8 mouse cellular contexts compared by ENCODE assay signal in genomic region chr11:116586801-116587631, GRCm38 (mm10). TPM values are rescaled to one million over a fixed set of nuclear protein-coding genes. Genes with fewer than 3 reads are reported as not detected.
A peak's percentile ranks its signal among the peaks of the same experiment; 100 is the strongest.
DNase-seq lines count a peak whose midpoint lies in the region; ATAC-seq and TF ChIP-seq lines count a peak whose summit lies in the region.

No protein-coding gene starts in this region.

- H3K27me3 ChIP-seq in embryonic facial prominence, embryonic 14.5 days (replicated peaks; ENCODE audit: control insufficient read depth, insufficient read depth, low read length): no peaks in the 10 kb centered on the region
- peaks cover 15% of the 10 kb centered on the region for H3K27me3 ChIP-seq in heart, embryonic 13.5 days (replicated peaks)
- peaks cover 18% of the 10 kb centered on the region; the same call in 1 of the 2 replicates for H3K27me3 ChIP-seq in kidney, embryonic 15.5 days
- no peaks in the 10 kb centered on the region for H3K27me3 ChIP-seq in liver, adult 2 months (ENCODE audit: control insufficient read depth, insufficient read depth, low read length)
- H3K27me3 ChIP-seq in stomach, embryonic 14.5 days (ENCODE audit: control insufficient read depth, insufficient read depth, low read length): no peaks in the 10 kb centered on the region

- H3K4me1 ChIP-seq in embryonic facial prominence, embryonic 14.5 days (ENCODE audit: control insufficient read depth, insufficient read depth, low read length): peaks cover 6% of the 10 kb centered on the region; the same call in 1 of the 2 replicates
- peaks cover 23% of the 10 kb centered on the region for H3K4me1 ChIP-seq in heart, embryonic 13.5 days
- H3K4me1 ChIP-seq in kidney, embryonic 15.5 days: peaks cover 10% of the 10 kb centered on the region; the same call in 1 of the 2 replicates
- H3K4me1 ChIP-seq in liver, adult 2 months (ENCODE audit: control insufficient read depth, insufficient read depth, low read length): no peaks in the 10 kb centered on the region
- H3K4me1 ChIP-seq in stomach, embryonic 14.5 days (ENCODE audit: control insufficient read depth, insufficient read depth, low read length): peaks cover 4% of the 10 kb centered on the region; the same call in 1 of the 2 replicates

- WGBS in embryonic facial prominence, embryonic 14.5 days: 19% methylated on average over 23 of the region's 23 CpGs
- 21% methylated on average over 23 of the region's 23 CpGs for WGBS in heart, embryonic 13.5 days
- WGBS in kidney, embryonic 15.5 days: 21% methylated on average over 23 of the region's 23 CpGs
- WGBS in liver, adult 2 months: 27% methylated on average over 23 of the region's 23 CpGs
- 23% methylated on average over 23 of the region's 23 CpGs for WGBS in stomach, embryonic 14.5 days

- TF ChIP-seq POLR2A in liver, adult 2 months (IDR thresholded peaks at IDR 0.05; ENCODE audit: extremely low read depth, insufficient read depth, low read length): no peak

- H3K9me3 ChIP-seq in embryonic facial prominence, embryonic 14.5 days (ENCODE audit: control insufficient read depth, low read length): no peaks in the 10 kb centered on the region
- no peaks in the 10 kb centered on the region for H3K9me3 ChIP-seq in heart, embryonic 13.5 days
- H3K9me3 ChIP-seq in kidney, embryonic 15.5 days (replicated peaks): no peaks in the 10 kb centered on the region
- no peaks in the 10 kb centered on the region for H3K9me3 ChIP-seq in stomach, embryonic 14.5 days (ENCODE audit: control insufficient read depth, low read depth, low read length)

- no peaks in the 10 kb centered on the region for H3K36me3 ChIP-seq in embryonic facial prominence, embryonic 14.5 days (ENCODE audit: control insufficient read depth, insufficient read depth, low read length)
- no peaks in the 10 kb centered on the region for H3K36me3 ChIP-seq in heart, embryonic 13.5 days
- H3K36me3 ChIP-seq in kidney, embryonic 15.5 days: no peaks in the 10 kb centered on the region
- no peaks in the 10 kb centered on the region for H3K36me3 ChIP-seq in liver, adult 2 months (ENCODE audit: control insufficient read depth, insufficient read depth, low read length)
- H3K36me3 ChIP-seq in stomach, embryonic 14.5 days (ENCODE audit: control insufficient read depth, insufficient read depth, low read length): no peaks in the 10 kb centered on the region

- H3K4me2 ChIP-seq in embryonic facial prominence, embryonic 14.5 days (ENCODE audit: low read depth, low read length): peak overlapping the region; percentile 30
- H3K4me2 ChIP-seq in heart, embryonic 13.5 days: peak overlapping the region; percentile 35; the same call in 1 of the 2 replicates
- H3K4me2 ChIP-seq in kidney, embryonic 15.5 days: peak overlapping the region; percentile 46
- no peak overlapping the region for H3K4me2 ChIP-seq in stomach, embryonic 14.5 days (replicated peaks; ENCODE audit: low read depth, low read length)

- peak; percentile 77 for DNase-seq in CD4-positive helper T cell, adult 2 months (ENCODE audit: low read depth, low spot score)
- DNase-seq in adrenal gland, postnatal 4 days (ENCODE audit: low spot score in 2 of 2): peak; percentile 48 to 56
- peak; percentile 45 for DNase-seq in embryonic facial prominence, embryonic 14.5 days (ENCODE audit: low spot score)
- DNase-seq in liver, adult 2 months (ENCODE audit: extremely low read depth, low read depth, low spot score): no peak

- H3K79me2 ChIP-seq in liver, adult 2 months (ENCODE audit: control insufficient read depth, insufficient read depth, low read length): no peaks in the 10 kb centered on the region

- no peak overlapping the region for H3K27ac ChIP-seq in embryonic facial prominence, embryonic 14.5 days (replicated peaks; ENCODE audit: low read depth, low read length)
- no peak overlapping the region for H3K27ac ChIP-seq in heart, embryonic 13.5 days (replicated peaks)
- H3K27ac ChIP-seq in kidney, embryonic 15.5 days: no peak overlapping the region
- no peak overlapping the region for H3K27ac ChIP-seq in liver, adult 2 months (replicated peaks; ENCODE audit: insufficient read depth, low read depth, low read length)
- no peak overlapping the region for H3K27ac ChIP-seq in stomach, embryonic 14.5 days (ENCODE audit: low read length)

- TF ChIP-seq CTCF in liver, adult 2 months (IDR thresholded peaks at IDR 0.05; ENCODE audit: low read depth, low read length): peak; percentile 95

- peak; percentile 28; the same call in 1 of the 2 replicates for ATAC-seq in embryonic facial prominence, embryonic 14.5 days (ENCODE audit: low read depth)
- peak; percentile 71; the same call in 1 of the 2 replicates for ATAC-seq in heart, embryonic 13.5 days (ENCODE audit: extremely low read depth, insufficient number of reproducible peaks, low FRiP score, low TSS enrichment)
- peak; percentile 70 for ATAC-seq in kidney, embryonic 15.5 days (replicated peaks; ENCODE audit: low FRiP score)
- ATAC-seq in monocyte, adult 5-6 weeks (replicated peaks; ENCODE audit: insufficient number of reproducible peaks, low FRiP score, low TSS enrichment, poor library complexity, severe bottlenecking): peak; percentile 84
- peak; percentile 56 for ATAC-seq in stomach, embryonic 14.5 days (ENCODE audit: insufficient number of reproducible peaks, insufficient read depth, low FRiP score, low read depth)

- H3K9ac ChIP-seq in embryonic facial prominence, embryonic 14.5 days (ENCODE audit: low read depth, low read length): no peak overlapping the region
- no peak overlapping the region for H3K9ac ChIP-seq in heart, embryonic 13.5 days
- H3K9ac ChIP-seq in kidney, embryonic 15.5 days: no peak overlapping the region
- no peak overlapping the region for H3K9ac ChIP-seq in liver, adult 2 months (ENCODE audit: low read depth, low read length)
- no peak overlapping the region for H3K9ac ChIP-seq in stomach, embryonic 14.5 days (replicated peaks; ENCODE audit: low read depth, low read length)

- no peak overlapping the region for H3K4me3 ChIP-seq in embryonic facial prominence, embryonic 14.5 days (ENCODE audit: low read depth, low read length)
- H3K4me3 ChIP-seq in heart, embryonic 13.5 days: no peak overlapping the region
- H3K4me3 ChIP-seq in kidney, embryonic 15.5 days (replicated peaks): no peak overlapping the region
- no peak overlapping the region for H3K4me3 ChIP-seq in liver, adult 2 months (ENCODE audit: insufficient read depth, low read depth, low read length)
- H3K4me3 ChIP-seq in stomach, embryonic 14.5 days (ENCODE audit: low read depth, low read length): no peak overlapping the region

RNA-seq across cellular contexts. Expression of gene Aanat, which starts 0.8 kb away (rescaled TPM):
- total RNA-seq in adrenal gland, postnatal 4 days (2021): not detected
- not detected in 2 replicates for polyA plus RNA-seq in embryonic facial prominence, embryonic 14.5 days (2014; fragmentation: Nextera tagmentation; extraction: Ambion mirVana)
- polyA plus RNA-seq in heart, embryonic 13.5 days (2015; fragmentation: Nextera tagmentation; extraction: Ambion mirVana): not detected in 2 replicates
- polyA plus RNA-seq in kidney, embryonic 15.5 days (2015; fragmentation: Nextera tagmentation; extraction: Ambion mirVana): not detected in 2 replicates
- total RNA-seq in liver, adult 2 months (2014; rRNA removed): not detected in 2 replicates
- not detected in 2 replicates for polyA plus RNA-seq in liver, adult 2 months (2012; rRNA removed)
- not detected in 3 replicates for total RNA-seq in monocyte, adult 5-6 weeks (2017)
- polyA plus RNA-seq in stomach, embryonic 14.5 days (2014; fragmentation: Nextera tagmentation; extraction: Ambion mirVana): not detected in 2 replicates

RNA-seq across cellular contexts. Expression of gene Ube2o, which starts 5.8 kb away (rescaled TPM):
- 10 to 100 TPM; 32.6 to 39.0 TPM for total RNA-seq in adrenal gland, postnatal 4 days (2021)
- 15.4 and 17.4 TPM in 2 replicates for polyA plus RNA-seq in embryonic facial prominence, embryonic 14.5 days (2014; fragmentation: Nextera tagmentation; extraction: Ambion mirVana)
- 7.9 and 8.3 TPM in 2 replicates for polyA plus RNA-seq in heart, embryonic 13.5 days (2015; fragmentation: Nextera tagmentation; extraction: Ambion mirVana)
- polyA plus RNA-seq in kidney, embryonic 15.5 days (2015; fragmentation: Nextera tagmentation; extraction: Ambion mirVana): 7.3 and 7.4 TPM in 2 replicates
- 2.0 and 3.2 TPM in 2 replicates for total RNA-seq in liver, adult 2 months (2014; rRNA removed)
- polyA plus RNA-seq in liver, adult 2 months (2012; rRNA removed): 5.7 and 7.3 TPM in 2 replicates
- 16.3 to 21.9 TPM (median 19.8 TPM) in 3 replicates for total RNA-seq in monocyte, adult 5-6 weeks (2017)
- 10.1 and 11.4 TPM in 2 replicates for polyA plus RNA-seq in stomach, embryonic 14.5 days (2014; fragmentation: Nextera tagmentation; extraction: Ambion mirVana)

RNA-seq across cellular contexts. Expression of gene Rhbdf2, which starts 39.8 kb away (rescaled TPM):
- 10 to 100 TPM; 18.0 TPM for total RNA-seq in adrenal gland, postnatal 4 days (2021)
- 3.6 and 4.4 TPM in 2 replicates for polyA plus RNA-seq in embryonic facial prominence, embryonic 14.5 days (2014; fragmentation: Nextera tagmentation; extraction: Ambion mirVana)
- polyA plus RNA-seq in heart, embryonic 13.5 days (2015; fragmentation: Nextera tagmentation; extraction: Ambion mirVana): 7.2 and 8.0 TPM in 2 replicates
- polyA plus RNA-seq in kidney, embryonic 15.5 days (2015; fragmentation: Nextera tagmentation; extraction: Ambion mirVana): 9.5 and 9.8 TPM in 2 replicates
- total RNA-seq in liver, adult 2 months (2014; rRNA removed): 3.1 and 4.1 TPM in 2 replicates
- 15.0 and 17.8 TPM in 2 replicates for polyA plus RNA-seq in liver, adult 2 months (2012; rRNA removed)
- 14.1 to 16.7 TPM (median 15.1 TPM) in 3 replicates for total RNA-seq in monocyte, adult 5-6 weeks (2017)
- 4.5 and 6.2 TPM in 2 replicates for polyA plus RNA-seq in stomach, embryonic 14.5 days (2014; fragmentation: Nextera tagmentation; extraction: Ambion mirVana)

RNA-seq across cellular contexts. Expression of gene Sphk1, which starts 56.3 kb away (rescaled TPM):
- 1 to 10 TPM; 5.3 to 6.0 TPM for total RNA-seq in adrenal gland, postnatal 4 days (2021)
- polyA plus RNA-seq in embryonic facial prominence, embryonic 14.5 days (2014; fragmentation: Nextera tagmentation; extraction: Ambion mirVana): 7.8 and 8.4 TPM in 2 replicates
- 2.0 and 2.6 TPM in 2 replicates for polyA plus RNA-seq in heart, embryonic 13.5 days (2015; fragmentation: Nextera tagmentation; extraction: Ambion mirVana)
- polyA plus RNA-seq in kidney, embryonic 15.5 days (2015; fragmentation: Nextera tagmentation; extraction: Ambion mirVana): 4.1 and 6.3 TPM in 2 replicates
- total RNA-seq in liver, adult 2 months (2014; rRNA removed): 0.47 and 0.55 TPM in 2 replicates
- 0.21 and 0.44 TPM in 2 replicates for polyA plus RNA-seq in liver, adult 2 months (2012; rRNA removed)
- total RNA-seq in monocyte, adult 5-6 weeks (2017): not detected in 3 replicates
- 11.5 and 13.0 TPM in 2 replicates for polyA plus RNA-seq in stomach, embryonic 14.5 days (2014; fragmentation: Nextera tagmentation; extraction: Ambion mirVana)

Comparison
In these comparisons a context has a peak if more than half of its experiments do, and no peak if none do; other contexts are left out.
1. ATAC-seq: peak in every context shown above with its lines; median percentile 84 in monocyte, adult 5-6 weeks; 71 in heart, embryonic 13.5 days; 70 in kidney, embryonic 15.5 days; 56 in stomach, embryonic 14.5 days; 28 in embryonic facial prominence, embryonic 14.5 days.